Mouse (Mus musculus) ES-E14 (cell line): ENCODE measurements around the gene Dcaf11.

Experiments used
- HCFC1 ChIP-seq: IDR thresholded peaks from 2 replicates; pipeline ENCODE4 v1.6.1; 2012; ENCODE audit warnings: low read length, inconsistent platforms, borderline replicate concordance; ENCODE audit not compliant: insufficient read depth
- MAFK ChIP-seq: IDR thresholded peaks from 2 replicates; pipeline ENCODE4 v1.6.1; 2014; ENCODE audit warnings: mild to moderate bottlenecking, low read depth, low read length, inconsistent platforms; ENCODE audit not compliant: insufficient read depth
- ZC3H11A ChIP-seq: IDR thresholded peaks from 2 replicates; pipeline ENCODE4 v1.6.1; 2012; ENCODE audit warnings: low read depth, mild to moderate bottlenecking, inconsistent platforms, low read length, borderline replicate concordance
- ZNF384 ChIP-seq: IDR thresholded peaks from 2 replicates; pipeline ENCODE4 v1.6.1; 2012; ENCODE audit warnings: low read depth, low read length, inconsistent platforms

DNA sequence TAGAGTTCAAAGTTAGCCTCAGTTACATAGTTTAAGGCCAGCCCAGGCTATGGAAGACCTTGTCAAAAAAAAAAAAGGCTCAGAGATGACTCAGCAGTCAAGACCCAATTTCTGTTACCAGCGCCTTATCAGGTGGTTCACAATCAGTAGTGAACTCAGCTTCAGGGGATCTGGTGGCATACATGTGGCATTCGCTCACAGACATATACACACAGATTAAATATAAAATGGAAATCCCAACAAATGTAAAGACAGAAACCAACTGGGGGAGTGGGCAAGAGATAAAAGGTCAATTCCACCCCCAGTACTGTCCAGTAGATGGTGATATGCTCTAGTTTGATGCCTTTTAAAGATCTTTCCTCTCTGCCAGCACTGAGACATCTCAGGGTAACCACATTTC, 26.3 kb downstream of the Dcaf11 start:
- peak; percentile 30; the same call in 1 of the 2 replicates for TF ChIP-seq MAFK
- no peak for TF ChIP-seq ZNF384
- TF ChIP-seq ZC3H11A: no peak
- TF ChIP-seq HCFC1: no peak
